Mouse (Mus musculus): Measurements from ENCODE around the gene Epha4.

GRCm38 (mm10) chr1:77429174-77429573 lies 85.7 kb downstream of the Epha4 start:
- TF ChIP-seq CTCF (IDR thresholded peaks at IDR 0.05; ENCODE audit: low read depth, low read length), result no peak
- TF ChIP-seq GATA2 (IDR thresholded peaks at IDR 0.05; ENCODE audit: borderline replicate concordance, low read depth, low read length), result no peak
- TF ChIP-seq GATA1 (IDR thresholded peaks at IDR 0.05; ENCODE audit: borderline replicate concordance, low read length), result no peak
- TF ChIP-seq TAL1 (conservative IDR thresholded peaks at IDR 0.05; ENCODE audit: low read depth, low read length), result no peak
- TF ChIP-seq POLR2AphosphoS5 (IDR thresholded peaks at IDR 0.05; ENCODE audit: insufficient replicate concordance, low read depth, low read length), result no peak
